Mouse (Mus musculus) erythroblast, embryonic 14.5 days (primary cell): ENCODE measurements around the gene Cd5l.

ENCODE experiments used
- GATA1 ChIP-seq: IDR thresholded peaks from 2 replicates; pipeline ENCODE4 v1.6.1; 2012; ENCODE audit warnings: low read length, inconsistent platforms, mixed read lengths
- TAL1 ChIP-seq: IDR thresholded peaks from 3 replicates; pipeline ENCODE4 v1.6.1; 2012; ENCODE audit warnings: low read length, inconsistent platforms, mixed read lengths

GRCm38 (mm10) chr3:87357581-87357980, at the start of gene Cd5l:
- TF ChIP-seq TAL1 (no peak), GATA1 (no peak)
